Mouse (Mus musculus): Measurements from ENCODE around the gene Tedc1.
A peak's percentile ranks its signal among the peaks of the same experiment; 100 is the strongest.

Tedc1 gene

DNA sequence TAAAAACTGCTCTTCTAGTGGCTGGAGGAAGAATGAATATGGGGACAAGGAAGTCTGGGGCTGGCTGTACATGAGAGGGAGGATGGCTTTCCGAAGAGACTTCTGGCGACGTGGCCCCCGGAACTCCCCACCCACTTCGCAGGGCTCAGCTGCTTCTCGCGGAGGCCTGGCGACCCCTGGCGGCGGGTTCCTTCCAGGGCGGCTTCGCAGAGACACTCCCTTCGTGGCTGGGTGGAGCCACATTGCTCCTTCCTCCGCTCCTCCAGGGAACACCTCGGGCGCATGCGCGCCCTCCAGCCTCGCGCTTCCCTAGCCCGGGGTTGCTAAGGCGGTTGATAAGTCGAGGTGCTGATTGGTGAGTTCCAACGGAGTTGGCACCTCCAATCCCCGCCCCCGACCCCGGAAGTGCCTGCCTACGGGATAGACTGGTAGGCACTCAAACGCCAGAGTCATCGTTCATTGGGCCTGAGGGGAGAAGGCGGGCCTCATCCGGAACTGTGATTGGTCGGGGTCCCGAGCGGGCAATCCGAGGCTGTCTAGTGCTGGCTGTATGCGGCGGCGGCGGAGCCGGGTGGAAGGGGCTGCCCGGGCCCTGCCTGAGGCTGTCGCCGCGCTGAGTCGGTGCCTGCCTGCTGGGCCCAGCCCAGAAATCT lies at the start of gene Tedc1:
Gene Tedc1, plus strand, starts transcription at position 535 of the 653 bp plus-strand sequence.
- peak; percentile 99 for DNase-seq (ENCODE audit: low spot score)

DNA sequence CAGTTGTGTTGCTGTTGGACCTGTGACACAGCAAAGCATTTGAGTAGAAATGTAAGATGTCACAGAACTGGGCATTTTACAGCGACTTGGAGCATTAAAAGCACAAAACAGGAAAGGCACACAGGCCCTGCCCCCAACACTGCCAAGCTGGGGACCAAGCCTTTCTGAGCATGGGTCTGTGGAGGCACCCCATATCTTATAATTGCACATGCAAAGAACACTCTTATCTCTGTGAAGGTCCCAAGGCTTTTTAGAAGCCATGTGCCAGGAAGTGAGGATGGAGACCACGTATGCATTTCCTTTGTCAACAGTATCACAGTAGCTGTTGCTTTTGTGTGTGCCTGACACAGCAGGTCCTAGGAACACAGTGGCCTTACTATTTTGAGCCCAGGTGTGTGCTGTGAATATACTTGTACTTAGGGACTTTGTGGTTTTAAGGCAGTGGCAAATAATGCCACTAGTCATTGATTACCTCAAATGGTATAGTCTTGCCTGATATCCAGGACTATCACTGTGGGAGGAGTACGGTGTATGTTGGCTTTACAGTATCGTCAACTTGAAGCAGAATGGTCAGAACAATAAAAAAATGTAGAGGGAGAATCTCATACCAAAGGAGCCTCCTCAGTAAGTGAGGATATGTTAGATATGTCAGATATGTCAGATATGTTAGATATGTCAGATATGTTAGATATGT lies 48.6 kb upstream of the Tedc1 start:
- DNase-seq (ENCODE audit: low spot score), result peak; percentile 26

DNA sequence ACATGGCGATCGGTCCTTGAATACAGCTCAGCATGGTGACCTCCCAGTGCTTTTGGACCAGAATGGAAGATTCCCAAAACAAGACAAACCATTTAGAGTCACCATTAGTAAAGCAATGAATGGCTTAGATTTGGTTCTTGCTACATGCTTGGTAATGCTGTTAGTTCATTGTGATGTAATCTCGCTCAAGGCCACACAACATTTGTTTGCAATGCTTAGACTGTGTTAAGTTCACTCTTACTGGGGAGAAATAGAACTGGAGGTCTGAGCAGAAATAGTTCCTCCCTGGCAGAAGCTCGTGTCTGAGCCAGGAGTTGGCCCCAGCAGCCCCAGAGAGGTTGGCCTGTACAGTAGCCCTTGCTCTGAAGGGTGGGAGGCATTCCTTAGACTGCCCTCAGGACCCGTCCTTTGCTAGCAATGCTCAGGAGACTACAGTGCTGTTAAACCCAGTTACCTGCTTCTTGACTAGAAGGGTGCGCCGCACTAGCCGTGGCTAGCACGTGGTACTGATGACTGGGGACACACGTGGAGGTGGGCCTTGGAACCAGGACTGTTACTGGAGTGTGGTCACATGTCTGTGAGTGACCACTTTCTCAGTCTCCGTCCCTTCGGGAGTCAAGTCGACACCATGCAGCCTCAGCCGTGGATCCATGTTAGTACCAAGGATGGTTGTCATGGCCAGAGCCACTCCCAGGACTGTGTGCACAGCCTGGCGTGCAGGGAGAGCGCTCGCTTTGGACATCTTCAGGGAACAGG lies 47.5 kb upstream of the Tedc1 start:
- DNase-seq (ENCODE audit: low spot score), result peak; percentile 21

DNA sequence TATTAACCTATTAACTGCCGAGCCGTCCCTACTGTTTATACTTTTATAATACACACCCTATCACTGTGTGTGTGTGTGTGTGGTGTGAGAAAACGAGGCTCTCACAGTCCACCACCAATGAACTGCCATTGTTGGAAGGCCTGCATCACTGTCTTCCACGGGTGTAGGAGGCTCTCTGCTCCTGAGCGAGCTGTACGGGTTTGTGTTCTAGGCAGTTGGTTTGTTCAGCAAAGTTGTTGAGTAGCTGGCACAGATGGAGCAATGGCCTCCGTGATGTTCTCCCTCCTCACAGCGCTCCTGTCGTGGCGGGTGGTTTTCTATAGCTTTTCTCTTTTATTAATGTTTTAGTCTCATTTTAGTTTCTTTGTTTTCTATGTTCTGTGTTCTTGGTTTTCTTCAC lies 46.4 kb upstream of the Tedc1 start:
- DNase-seq (ENCODE audit: low spot score), result no peak

DNA sequence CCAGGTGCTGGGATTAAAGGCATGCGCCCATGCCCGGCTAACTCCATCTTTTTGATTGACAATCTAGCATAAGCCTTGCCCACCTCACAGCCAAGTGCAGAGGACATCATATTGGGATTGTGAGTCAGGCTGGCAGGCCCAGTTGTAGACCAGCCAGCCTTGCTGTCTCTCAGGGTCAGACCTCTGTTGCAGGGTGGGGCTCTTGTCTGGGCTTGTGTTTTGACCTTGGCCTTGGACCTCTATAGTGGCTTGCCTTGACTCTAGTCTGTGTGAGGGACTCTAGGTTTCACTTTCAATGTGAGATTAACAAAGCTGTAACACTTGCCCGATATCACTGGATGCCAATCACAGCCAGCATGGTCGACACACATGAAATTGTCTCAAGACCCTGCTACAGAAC lies 42.1 kb upstream of the Tedc1 start:
- DNase-seq (ENCODE audit: low spot score), result no peak

DNA sequence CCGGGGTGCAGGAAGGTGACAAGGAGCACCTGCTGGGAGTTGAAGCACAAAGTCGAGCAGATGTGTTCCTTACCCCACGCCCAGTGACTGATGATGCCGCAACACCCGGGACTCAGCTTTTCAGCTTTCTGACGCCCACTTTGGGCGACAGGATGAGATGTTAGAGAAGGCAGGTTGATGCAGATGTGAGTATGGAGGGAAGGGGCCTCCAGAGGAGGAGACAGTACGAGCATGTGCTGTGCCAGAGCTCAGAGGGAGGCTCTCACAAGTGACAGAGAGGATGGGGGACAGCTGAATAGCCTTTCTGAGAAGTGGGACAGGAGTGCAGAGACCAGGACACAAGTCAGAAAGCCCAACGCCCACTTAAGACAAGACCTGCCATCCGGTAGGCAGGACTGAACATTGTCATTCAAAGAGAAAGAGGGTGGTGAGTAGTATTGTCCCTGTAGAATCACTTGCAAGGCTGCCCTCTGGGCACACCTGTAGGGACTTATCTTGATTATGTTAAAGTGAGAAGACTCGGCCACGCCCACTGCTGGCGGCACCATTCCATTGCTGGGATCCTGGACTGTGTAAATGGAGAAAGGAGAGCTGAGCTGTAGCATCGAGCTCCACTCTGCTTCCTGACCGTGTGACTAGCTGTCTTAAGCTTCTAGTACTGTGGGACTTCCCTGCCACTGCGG lies 41.2 kb upstream of the Tedc1 start:
- DNase-seq (ENCODE audit: low spot score), result no peak

DNA sequence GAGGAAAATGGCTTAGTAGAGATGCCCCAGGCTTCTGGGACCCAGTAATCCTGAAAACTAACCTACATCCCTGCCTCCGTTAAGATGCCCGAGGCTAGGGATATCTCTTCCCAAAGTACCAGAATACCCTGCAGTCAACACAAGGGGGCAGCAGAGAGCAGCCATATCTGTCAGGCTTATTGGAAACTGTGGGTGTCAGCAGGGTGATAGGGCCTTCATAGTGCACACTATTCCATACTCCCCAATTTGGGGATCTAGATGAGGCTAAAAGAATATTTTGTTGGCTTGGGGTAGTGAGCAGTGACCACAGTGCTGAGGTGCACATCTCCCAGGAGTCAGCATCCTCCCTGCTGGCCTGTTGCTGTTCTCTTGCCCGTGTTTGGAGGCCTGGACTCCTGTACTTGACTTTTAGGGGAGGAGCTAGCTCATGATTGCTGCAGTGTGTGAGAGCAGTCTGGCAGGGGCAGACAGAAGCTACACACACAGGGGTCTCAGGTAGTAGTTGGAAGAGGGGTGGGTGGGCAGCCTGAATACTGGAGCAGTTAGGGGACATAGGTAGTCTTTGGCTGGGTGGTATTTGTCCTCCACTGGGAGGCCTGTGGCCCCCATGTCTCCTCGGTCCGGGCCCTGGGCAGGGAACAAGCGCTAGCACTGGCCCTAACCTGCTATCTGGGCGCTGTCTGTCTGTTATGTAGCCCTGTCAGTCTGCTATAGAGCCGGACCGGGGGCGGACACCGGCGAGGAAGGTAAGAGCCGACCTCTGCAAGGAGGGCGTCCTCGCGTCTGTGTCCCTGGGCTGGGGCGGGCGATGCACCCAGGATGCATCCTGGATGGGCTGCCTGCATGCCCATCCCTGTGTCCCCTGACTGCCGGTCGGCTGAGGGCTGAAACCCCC lies 36.5 kb upstream of the Tedc1 start:
- peak; percentile 76 for DNase-seq (ENCODE audit: low spot score)

DNA sequence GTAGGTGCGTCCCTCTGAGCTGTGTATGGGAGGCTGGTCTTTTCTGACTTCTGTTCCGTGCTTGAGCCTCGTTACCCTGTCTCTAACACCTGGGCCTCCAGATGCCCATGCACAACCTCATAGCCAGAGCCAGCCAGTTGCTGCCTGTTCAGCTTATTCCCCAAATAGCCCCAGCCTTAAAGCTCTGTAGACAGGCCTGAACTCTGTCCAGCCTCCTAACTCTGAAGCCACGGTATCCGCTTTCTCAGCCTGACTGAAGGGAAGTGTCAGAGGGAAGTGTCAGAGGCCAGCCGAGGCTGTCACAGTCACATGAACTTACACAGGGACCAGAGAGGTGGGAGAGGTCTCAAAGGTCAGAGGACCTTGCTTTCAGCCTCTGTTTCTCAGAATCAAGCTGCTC lies 31.5 kb upstream of the Tedc1 start:
- DNase-seq (ENCODE audit: low spot score), result no peak

DNA sequence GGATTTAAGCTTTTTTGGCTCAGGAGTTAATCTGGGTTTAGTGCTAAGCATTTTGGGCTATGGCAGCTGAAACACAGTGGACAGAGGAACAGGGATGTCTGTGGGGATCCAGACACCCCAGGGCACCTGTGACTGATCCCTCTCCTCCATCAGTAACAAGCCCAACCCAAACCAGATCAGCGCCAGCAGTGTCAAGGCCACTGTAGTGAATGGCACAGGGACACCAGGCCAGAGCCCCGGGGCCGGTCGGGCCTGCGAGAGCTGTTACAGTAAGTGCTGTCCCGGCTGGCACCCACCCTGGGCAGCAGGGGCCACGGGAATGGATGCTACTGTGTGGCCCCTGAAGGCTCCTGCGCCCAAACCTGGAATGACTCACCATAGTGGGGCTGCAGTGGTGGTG lies 25.5 kb upstream of the Tedc1 start:
- DNase-seq (ENCODE audit: low spot score), result no peak

DNA sequence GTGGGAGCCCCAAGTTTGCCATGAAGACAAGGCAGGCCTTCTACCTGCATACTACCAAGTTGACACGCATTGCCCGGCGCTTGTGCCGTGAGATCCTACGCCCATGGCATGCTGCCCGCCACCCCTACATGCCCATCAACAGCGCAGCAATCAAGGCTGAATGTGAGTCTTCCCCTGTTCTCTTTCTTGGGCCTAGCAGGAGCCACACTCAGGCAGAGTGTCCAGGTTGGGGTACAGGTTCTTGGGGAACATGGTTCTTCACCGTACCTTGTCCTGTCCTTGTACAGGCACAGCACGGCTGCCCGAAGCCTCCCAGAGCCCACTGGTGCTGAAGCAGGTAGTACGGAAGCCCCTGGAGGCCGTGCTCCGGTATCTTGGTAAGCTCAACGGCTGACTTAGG lies 24.6 kb upstream of the Tedc1 start:
- DNase-seq (ENCODE audit: low spot score), result no peak

DNA sequence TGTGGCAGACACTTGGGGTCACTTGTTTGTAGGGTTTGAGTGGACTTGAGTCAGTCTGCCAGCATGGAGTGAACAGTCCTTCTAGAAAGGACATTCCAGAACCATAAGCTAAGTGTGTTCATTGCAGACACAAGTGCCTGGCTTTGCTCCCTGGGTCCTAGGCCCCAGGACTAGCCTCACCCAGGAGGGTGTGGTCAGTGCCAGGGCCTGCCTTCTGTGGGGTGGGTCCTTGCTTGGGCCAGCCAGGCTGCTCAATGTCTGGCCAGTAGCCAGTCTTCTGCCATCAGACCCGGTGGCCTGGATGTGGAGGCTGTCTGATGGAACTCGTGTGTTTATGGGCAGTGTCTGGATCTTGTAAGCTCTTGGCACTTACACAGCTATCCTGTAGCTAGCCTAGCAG lies 23.7 kb upstream of the Tedc1 start:
- peak; percentile 90 for DNase-seq (ENCODE audit: low spot score)

DNA sequence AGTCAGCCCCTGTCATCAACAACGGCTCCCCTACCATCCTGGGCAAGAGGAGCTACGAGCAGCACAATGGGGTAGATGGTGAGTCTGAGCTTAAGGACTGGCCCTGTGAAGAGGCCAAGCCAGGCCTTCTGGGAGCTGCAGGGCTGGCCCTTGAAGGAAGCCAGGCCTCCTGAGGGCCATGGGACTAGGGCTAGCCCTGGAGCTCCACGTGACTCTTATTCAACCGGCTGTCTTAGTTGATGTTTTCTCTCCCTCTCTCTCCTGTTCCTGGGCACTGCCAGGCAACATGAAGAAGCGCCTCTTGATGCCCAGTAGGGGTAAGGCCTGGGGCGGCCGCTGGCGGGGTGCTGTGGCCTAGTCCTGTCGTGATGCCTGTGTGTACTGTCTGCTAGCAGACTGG lies 23.0 kb upstream of the Tedc1 start:
- no peak for DNase-seq (ENCODE audit: low spot score)

DNA sequence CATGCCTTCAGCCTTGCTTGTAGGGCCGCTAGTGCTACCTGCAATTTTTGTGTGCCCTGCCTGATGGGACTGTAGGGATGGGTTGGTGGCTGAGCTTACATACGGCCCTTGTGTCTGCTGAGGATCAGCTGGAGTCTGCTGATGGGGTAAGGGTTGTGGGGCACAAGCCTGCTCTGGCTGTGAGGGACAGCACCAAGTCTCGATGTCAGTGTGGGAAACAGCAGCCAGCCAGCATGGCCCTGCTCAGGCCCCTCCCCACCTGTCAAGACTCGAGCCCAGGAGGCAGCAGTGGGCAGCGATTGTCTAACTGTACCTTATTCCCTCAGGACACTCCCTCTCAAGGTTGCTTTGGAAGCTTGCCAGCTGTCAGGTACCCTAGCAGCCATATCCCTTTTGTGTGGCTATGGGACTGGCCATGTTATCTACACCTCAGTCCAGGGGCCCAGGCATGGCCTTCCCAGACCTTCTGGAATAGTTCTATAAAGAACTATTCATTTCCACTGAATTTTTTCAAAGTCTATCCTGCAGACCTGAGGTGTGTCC lies 22.3 kb upstream of the Tedc1 start:
- DNase-seq (ENCODE audit: low spot score), result no peak

DNA sequence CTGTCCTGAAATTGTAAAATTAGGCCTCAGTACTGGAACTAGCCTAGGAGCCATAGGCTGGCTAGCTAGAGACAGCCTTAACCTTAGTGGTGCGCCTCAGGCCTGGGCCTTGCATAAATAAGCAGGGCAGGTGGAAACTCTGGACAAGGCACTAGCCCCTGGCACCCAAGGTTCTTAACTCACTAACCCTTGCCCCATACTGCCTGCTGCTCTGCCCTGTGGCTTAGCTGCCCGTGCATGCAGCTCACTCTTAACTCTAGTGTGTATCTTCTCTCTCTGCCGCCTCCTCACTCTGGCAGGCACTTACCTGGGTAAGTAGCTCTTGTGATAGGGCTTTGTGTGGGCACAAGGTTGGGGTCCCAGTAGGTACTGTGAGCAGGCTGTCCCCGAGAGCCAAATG lies 21.7 kb upstream of the Tedc1 start:
- DNase-seq (ENCODE audit: low spot score), result no peak

DNA sequence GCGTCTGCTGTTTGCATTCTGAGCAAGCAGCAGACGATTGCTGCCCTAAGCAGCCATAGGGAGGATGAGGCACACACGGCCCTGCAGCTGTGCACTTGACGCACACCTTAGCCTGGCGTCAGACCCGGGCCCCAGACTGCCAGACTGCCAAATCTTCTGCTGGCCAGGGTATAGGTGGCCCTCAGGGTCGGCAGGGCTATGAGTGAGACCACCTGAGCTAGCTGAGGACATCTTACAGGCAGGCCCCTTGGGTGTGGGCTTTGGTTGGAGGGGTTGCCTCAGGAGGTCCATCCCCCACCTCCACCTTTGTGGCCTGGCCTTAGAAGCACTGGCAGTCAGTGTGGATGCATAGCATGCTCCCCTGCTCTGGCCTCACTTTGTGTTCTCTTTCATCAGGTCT lies 20.8 kb upstream of the Tedc1 start:
- DNase-seq (ENCODE audit: low spot score), result no peak

DNA sequence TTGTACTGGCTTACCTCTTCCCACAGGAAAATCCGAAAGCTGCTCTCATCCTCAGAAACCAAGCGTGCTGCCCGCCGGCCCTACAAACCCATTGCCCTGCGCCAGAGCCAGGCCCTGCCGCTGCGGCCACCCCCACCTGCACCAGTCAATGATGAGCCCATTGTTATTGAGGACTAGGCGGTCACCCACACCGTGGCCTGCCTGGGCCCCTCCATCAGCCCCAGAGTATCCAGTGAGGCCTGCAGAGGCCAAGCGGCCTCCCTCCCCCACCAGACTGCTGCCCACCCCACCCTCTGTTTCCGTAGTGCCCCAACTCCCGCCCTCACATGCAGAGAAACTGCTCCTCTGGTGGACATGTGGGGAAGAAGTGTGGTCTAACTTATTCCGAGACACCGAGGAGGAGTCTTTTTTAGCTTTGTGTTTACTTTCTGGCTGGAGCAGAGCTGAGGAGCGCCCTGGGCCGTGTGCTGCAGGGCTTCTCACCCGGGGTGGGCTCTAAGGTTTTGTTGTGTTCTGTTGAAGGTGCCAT lies 19.7 kb upstream of the Tedc1 start:
- DNase-seq (ENCODE audit: low spot score), result no peak

DNA sequence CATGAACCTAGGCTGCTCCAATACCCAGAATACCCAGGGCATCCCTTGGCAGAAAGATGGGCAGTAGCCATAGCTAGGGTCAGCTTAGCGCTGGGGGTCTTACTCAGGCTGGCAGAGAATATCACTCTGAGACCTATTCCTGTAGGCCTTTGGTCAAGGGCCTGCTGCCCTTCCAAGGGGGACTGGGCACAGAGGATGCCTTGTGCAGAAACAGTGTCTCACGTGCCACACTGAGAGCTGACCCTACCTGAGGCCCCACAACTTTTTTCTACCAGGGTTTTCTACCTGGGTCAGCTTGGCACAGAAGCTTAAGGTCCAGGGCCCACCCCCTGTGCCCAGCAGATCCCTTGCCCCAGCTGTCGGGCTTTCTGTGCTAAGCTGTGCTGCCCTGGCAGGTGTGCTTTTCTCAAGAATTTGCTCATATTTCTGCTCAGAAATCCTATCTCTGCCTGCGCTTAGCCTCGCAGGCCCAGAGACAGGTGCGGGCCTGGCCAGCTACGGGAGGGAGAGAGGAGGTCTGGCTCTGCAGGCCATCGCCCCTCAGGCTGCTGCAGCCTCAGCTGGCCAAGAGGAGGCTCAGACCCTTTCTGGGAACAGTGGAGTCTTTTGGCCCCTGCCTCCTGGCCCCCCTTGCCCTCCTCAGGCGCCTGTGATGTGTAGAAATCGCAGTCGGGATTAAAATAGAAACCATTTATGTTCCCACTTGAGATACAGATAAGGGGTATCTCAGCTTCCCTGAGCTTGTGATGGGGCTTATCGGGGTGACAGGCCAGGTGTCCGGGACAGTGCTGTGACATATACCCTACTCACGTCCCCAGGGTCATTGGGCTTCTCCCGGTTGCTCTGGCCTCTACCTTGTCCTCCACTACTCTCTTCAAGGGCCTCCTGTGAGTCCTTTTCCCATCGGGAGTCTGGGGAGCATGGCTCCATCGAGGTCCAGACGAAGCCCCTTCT lies 18.7 kb upstream of the Tedc1 start:
- no peak for DNase-seq (ENCODE audit: low spot score)

DNA sequence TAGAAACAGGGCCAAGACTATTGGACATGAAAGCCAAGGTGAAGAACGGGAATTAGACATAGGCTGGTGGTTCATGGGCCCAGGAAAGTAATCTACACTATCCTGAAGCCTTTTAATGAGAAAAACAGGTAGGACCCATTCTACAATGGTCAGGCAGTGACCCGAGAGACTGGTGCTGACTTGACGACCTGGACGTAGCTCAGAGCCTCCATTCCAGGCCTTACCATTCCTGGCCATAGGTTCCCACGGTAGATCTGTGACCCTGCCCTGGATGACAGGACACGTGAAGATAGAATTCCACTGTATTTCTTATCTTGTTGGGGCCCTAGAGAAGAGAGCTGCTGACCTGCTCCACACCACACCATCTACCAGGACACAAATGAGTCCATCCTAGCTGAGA lies 17.9 kb upstream of the Tedc1 start:
- DNase-seq (ENCODE audit: low spot score), result no peak

DNA sequence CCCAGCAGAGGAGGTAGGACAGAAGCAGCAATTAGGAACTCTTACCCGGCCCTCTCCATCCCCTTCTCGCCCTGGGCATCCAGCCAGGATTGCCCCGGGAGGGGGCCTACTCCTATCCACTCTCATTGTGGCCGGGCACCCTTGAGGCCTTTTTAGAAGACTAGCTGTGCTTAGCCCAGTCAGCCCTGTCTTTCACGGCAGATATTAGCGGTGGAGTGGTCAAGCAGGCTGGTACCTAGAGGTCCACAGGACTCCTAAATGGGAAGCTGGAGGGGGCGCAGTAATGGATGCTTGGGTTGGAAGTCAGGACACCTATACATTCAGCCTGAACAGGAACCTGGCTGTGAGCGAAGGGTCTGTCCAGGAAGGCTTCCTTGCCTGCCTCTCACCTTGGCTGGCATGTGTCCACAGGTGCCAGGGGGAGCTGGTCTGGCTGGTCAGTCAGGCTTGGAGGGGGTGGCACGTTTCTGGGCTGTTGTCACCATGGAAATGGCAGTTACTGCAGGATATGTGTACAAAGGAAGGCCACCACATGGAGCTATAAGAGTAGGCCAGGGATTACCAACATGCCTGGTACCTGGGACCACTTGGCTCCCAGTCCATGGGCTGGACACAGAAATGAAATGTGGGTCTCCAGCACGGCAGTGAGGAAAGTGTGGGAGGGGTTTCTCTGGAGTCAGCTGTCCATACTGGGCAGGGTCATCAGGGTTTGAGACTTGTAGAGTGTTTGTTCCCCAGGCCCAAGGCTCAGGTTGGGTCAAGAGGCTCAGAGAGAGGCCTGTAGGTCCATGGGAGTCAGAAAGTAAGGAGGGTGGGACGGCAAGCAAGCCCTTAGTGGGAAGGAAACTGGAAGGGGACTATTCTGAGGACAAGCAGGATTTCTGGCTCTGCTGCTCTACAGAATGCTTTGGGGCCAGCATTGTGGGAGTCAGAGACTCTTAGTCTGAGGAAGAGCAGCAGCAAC lies 17.0 kb upstream of the Tedc1 start:
- DNase-seq (ENCODE audit: low spot score), result no peak

Measured in adipocyte (in vitro differentiated cells).